Mouse (Mus musculus) small intestine, adult 2 months (tissue): ENCODE measurements at regions not wholly inside any gene's neighbourhood (a gene's known extent, or its start where the extent isn't known, plus 50 kb on each side); places are given as distances from the start of the nearest gene placed in this dataset.

Source experiments
- CTCF ChIP-seq: fragments of 200-500 bp; IDR thresholded peaks from 2 replicates; pipeline ENCODE4 v1.5.1; 2012; ENCODE audit warnings: low read depth, mild to moderate bottlenecking, control low read depth, inconsistent platforms, low read length, moderate library complexity, mixed read lengths; ENCODE audit not compliant: insufficient replicate concordance, insufficient read length; ENCODE audit errors: extremely low read depth
- POLR2A ChIP-seq: fragments of 200-500 bp; IDR thresholded peaks from 2 replicates; pipeline ENCODE4 v1.6.1; 2012; ENCODE audit warnings: low read depth, mild to moderate bottlenecking, control low read depth, inconsistent platforms, low read length, moderate library complexity

- TF ChIP-seq CTCF (no peak), POLR2A (no peak)
These were observed 239.8 kb upstream of the Dab2 start for GRCm38 (mm10) chr15:6059790-6060189.
